Mouse (Mus musculus): Measurements from ENCODE around the gene Dscaml1. TPM values are rescaled to one million over a fixed set of nuclear protein-coding genes. Genes with fewer than 3 reads are reported as not detected.

The Dscaml1 gene
- total RNA-seq, 2 experiments from 2014 or later: not detected

DNA sequence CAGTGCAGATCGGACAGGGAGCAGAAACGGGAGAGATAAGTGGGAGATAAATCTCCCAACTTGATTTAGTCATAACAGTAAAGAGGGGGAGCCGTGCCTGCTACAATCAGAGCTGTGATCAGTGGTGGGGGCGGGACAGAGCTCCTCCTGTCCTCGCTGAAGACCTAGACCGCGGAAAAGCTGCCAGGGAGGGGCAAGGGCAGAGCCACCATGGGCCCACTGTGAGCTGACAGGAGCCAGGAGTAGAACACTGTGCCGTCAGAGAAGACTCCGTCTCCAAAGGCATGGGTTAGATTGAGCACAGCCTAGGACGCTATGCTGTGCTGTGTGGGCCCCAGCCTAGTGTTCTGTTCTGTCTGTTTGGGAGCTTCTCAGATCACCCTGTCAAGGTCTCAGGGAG is 72.8 kb downstream of the Dscaml1 start:
- intact Hi-C loops (cut with DNase I): no loop called here

DNA sequence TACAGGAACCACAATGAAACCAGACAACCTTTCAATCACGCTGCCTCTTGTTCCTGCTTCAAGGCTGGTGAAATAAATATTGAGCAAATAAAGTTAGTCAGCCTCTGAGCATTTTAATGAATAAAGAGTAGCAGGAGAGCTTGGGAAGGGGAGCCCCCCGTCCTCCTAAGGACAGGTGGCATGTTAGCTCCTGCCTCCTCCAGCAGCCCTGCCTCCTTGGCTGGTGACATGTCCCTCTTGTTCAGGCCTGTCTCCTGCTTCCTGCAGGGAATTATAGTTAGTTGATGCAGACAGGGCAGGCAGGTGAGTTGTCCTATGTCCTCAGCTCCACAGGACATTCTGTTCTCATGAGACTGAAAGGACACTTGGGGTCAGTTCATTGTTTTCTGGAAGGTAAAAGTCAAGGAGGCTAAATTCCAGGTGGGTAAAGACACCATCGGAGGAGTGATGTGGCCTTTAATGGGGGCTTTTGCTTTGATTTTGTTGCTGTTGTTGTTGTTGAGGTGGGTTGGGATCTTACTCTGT is 73.7 kb downstream of the Dscaml1 start:
- no peak for DNase-seq (ENCODE audit: low spot score)
- intact Hi-C loops (cut with DNase I): no loop called here

More for the DNA sequence above, 72.8 kb downstream of the Dscaml1 start:
- DNase-seq (ENCODE audit: low spot score): no peak

DNA sequence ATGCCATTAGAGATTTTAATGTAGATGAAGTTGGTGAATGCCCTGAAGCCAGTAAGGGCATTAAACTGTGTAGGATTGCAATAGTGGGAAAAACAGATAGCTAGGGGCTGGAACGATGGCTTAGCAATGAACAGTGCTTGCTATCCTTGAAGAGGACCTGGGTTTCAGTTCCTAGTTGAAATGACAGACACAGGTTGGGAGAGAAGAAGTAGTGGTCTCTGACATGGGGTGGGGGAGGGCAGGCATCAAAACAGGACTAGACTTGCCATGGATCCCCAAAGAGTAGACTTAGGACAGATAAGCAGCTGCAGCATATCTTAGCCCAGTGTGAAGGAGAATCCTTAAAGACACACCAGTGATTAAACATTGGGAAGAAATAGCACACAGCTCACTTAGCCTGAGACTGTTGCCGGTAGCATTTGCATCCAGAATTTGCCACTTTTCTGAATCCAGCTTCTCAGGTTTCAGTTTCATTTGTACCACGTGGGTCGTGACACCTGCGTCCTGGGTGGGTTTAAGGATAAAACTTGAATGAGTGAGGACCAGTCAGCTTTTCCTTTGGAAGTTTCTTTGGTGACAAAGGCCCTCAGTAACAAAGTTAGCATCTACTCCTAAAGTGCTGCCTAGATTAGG is 75.0 kb downstream of the Dscaml1 start:
- intact Hi-C loops (cut with DNase I): no loop called here
- DNase-seq (ENCODE audit: low spot score): no peak

DNA sequence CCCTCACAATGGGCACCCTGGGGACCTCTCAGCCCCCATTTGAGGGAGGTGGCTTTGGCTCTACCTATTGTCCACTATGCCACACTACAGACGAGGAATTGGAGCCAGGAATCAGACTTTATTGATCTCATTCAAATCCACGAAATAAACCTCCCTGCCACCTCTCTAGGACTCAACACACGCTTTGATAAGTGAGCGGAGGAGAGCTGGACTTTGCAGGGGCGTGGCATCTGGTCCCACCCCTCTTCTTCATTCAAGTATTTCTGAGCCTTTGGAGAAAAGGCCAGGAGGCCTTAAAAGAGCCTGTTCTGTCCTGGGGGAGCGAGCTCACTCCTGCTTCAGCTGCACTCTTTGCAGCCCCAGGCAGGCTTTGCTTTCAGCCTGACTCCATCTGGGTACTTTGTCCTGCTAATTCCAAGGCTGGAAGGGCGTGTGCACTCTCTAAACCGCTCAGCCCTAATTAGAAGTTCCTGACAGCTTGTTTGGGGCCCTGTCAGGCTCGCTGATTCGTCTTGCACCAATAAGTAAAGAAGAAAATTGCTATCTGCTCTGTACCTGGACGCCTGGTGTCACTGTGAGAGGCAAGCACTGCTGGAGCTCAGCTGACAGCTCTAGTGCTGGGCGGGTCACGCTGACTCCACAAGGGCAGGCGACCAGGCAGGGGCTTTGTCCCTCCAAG is 75.7 kb downstream of the Dscaml1 start:
- DNase-seq (ENCODE audit: low spot score): no peak

DNA sequence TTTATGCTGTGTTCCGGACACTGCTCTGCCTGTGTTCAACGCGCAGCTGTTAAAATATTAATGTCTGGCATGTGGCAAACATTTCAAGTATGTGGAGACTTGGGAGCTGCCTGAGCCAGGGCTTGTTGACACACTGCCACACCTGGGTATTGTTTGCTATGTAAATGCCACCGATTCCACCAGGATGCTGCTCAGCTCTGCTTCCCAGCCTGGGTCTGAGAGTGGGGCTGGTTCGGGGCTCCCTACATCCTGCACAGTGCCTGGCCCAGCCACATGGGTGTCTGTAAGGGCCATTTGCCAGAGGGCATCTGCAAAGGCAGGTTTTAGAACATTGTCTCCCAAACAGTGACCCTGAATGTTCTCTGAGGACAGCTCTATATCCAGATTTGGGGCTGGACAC is 78.5 kb downstream of the Dscaml1 start:
- DNase-seq (ENCODE audit: low spot score): no peak

More for the DNA sequence above, 75.7 kb downstream of the Dscaml1 start:
- intact Hi-C loops (cut with DNase I): no loop called here

DNA sequence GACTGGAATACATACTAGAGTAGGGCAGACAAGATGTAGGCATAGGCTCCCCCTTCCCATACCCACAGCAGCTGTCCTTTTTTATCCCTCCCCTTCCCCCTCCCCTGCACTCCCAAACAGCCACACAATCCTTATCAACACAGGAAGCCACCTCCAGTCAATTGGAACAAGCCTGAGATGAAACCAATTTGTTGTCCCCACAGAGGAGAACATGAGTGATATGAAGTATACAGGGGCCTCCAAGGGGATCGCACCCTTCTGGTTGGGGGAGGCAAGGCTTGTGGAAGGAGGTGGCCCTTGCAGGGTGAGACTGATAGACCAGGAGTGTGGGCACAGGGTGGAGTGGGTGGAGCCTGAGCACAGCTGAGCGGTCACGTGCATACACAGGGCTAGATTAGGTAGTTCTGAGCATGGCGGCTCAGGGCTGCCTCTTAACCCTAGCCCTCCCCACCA is 79.1 kb downstream of the Dscaml1 start:
- intact Hi-C loops (cut with DNase I): no loop called here
- no peak for DNase-seq (ENCODE audit: low spot score)

More for the DNA sequence above, 78.5 kb downstream of the Dscaml1 start:
- intact Hi-C loops (cut with DNase I): no loop called here

DNA sequence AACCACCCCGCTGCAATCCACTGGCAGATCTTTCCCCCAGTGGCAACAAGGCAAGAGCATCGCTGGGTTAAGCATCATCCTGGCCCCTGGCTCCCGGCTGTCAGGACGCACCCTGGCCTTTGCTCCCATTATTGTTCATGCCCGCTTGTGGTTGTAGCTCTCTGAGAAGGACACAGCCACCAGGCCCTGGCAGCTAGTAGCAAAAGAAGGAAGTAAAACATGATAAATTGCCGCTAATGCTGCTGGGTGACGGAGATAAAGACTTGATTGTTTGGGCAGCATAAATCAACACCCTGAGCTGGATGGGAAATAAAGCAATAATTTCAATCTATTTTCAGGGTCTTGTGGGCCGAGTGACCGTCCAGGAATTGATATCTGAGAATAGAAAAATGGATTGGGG is 81.1 kb downstream of the Dscaml1 start:
- intact Hi-C loops (cut with DNase I): no loop called here
- no peak for DNase-seq (ENCODE audit: low spot score)

DNA sequence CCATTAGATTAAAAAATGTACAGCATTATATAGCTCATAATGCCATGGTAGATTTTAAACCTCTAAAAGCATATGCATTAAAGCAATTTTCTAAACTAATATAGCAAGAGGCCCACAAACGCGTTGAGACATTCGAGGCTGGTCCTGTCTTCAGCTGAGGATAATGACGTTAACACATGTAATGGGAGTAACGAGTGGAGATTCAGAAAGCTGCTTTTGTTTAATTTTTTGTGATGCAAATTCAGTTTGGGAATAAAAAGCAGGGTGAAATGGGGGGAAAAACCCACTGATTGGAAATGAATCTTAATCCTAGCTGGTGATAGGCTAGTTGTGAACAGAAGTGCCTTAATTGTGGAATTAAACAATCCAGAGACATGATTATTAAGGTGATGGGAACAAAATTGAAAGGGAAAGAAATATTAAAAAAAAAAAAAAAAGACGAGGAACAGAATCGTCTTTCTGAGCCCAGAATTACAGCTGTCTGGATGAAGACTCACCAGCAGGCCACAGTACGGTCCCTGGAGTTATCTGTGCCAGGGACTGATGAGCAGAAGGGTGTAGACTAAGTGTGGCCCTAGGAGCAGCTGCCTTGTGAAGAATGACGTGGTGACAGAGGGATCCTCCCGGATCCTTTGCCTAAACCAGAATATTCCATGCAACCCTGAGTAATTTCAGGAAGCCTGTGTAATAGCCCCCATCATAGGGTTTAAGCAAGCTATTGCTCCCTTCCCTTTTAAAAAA is 84.5 kb downstream of the Dscaml1 start:
- no peak for DNase-seq (ENCODE audit: low spot score)
- intact Hi-C loops (cut with DNase I): no loop called here

DNA sequence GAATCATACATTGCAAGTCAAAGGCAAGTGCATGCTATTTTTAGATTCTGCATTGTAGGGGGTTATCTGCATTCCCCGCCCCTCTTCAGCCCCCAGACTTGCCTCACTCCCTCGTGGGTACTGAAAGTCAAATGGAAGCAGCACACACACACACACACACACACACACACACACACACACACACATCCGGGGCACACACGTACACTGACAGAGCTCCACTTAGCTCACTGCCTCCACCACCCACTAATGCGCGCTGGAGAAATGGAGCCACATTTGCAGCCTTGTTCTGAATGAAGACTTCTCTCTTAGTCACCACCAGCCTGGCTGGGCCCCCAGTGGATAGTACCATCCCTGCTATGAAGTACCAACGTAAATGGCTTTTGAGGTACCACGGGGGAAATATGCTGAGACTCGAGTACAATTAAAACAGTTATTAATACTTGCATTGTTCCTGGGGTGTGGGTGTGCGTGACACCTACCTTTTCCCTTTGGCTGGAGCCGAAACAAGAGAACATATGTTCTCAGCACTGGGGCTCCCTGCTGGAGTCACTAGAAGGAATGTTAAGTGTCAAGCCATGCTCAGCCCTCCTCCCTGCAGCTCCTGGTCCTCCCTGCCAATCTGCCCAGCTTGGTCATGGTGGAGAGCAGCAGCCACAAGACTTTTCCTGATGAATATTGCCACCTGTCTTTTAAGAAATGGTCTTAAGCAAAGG is 91.7 kb downstream of the Dscaml1 start:
- intact Hi-C loops (cut with DNase I): no loop called here
- DNase-seq (ENCODE audit: low spot score): no peak

DNA sequence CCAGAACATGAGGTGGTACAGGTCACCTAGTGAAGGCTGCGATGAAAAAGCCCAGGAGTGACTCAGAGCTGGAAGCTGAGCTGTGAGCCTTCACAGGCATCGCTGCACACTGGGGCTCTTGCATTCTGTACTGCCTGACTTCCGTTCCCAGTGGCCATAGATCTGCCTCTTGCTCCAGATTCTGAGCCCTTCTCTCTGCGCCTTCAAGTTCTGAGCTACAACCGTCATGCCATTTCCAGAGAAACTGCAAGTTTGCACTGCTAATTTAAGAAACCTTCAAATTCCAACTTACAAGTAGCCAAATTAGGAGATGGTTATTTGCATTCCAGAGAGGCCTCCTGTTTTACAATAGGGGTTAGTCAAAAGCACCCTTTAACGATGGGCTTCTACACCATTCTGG is 93.4 kb downstream of the Dscaml1 start:
- intact Hi-C loops (cut with DNase I): no loop called here
- DNase-seq (ENCODE audit: low spot score): no peak

DNA sequence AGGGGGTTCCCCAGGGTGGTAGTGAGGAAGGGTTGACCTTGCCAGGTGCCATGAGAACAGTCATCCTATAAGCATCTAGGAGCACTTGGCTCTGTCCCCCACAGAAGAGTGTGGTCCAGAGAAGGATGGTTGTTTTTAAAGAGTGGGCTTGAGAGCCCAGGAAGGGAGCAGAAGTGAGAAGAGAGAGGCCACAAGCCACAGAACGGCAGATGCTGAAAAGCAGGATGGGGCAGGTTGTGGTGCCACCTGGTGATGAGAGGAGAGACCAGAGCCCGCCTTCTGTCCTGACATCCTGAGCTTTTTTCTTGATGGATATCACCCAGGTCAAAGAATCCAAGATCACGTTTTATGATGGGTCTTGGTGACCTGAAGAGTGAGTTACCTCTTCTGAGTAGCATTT is 96.4 kb downstream of the Dscaml1 start:
- DNase-seq (ENCODE audit: low spot score): no peak
- intact Hi-C loops (cut with DNase I): no loop called here

DNA sequence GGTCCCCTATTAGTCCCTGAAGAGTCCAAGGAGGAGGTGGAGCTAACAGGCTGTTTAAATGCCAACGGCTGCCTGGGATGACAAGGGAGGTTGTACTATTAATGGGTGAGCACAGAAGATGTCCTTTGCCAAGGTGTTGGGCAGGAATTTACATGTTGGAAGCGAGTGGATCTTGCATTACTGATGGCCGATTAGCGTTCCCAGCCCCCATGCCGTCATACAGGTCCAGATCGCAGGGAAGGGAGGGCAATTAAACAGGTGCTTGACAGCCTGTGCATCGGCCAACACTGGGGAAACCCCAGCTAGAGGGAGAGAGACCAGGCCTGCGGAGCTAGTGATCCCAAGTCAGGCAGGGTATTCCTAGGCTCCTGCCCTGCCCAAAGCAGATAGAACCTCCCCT is 98.1 kb downstream of the Dscaml1 start:
- no peak for DNase-seq (ENCODE audit: low spot score)
- intact Hi-C loops (cut with DNase I): no loop called here

DNA sequence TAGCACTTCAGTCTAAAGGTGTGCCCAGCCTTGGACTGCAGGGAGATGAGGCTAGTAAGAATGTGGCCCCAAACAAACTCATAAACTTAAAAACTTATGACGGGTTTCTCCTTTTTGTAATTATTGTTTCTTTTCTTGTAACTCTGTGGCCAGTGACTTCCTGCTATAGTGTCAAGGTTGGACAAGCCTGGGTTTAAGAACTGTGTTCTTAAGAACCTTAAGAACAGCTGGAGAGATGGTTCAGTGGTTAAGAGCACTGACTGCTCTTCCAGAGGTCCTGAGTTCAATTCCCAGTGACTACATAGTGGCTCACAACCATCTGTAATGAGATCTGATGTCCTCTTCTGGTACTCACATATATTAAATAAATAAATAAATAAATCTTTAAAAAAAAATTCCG is 106.8 kb downstream of the Dscaml1 start:
- intact Hi-C loops (cut with DNase I): no loop called here
- no peak for DNase-seq (ENCODE audit: low spot score)

DNA sequence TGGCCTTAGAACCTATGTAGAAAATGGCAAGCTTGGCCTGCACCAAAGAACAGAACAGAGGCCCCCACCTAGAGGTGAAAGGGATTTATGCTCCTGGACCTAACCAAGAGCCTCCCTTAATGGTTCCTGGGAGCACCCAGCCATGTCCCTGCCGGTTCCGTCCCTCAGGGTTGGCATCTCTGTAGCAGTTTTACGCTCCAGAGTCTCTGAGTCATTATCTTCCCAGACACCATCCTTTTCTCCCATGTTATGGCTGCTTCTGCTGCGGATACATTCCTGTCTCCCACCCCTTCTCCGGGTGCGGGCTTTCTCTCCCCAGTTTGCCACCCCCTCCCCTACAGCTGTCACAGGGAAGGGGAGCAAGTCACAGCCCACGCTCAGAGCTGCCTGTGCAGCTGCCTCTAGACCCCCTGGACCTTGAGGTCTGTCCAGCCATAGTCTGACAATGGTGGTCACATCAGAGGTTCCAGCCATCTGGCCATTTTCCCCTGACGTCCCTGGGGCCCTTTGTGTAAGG is 108.1 kb downstream of the Dscaml1 start:
- intact Hi-C loops (cut with DNase I): no loop called here
- DNase-seq (ENCODE audit: low spot score): no peak

DNA sequence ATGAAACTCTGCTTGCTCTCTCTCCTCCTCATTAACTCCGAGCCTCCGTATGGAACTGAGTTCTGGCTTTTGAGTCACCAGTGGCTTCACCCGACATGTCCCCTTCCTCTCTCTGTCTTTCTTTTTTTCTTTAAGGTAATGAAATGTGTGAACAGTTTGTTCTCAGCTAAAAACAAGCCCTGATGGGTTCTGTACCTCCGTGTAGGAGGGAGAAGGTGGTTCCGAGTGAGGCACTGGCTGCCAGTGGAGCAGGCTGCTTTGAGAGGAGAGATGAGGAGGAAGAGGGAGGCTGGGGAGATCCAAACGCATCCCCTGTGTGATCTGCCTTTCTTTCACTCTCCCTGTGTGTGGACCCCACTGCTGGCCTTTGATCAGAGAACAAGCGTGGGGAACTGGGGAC is 111.2 kb downstream of the Dscaml1 start:
- intact Hi-C loops (cut with DNase I): no loop called here
- DNase-seq (ENCODE audit: low spot score): no peak

DNA sequence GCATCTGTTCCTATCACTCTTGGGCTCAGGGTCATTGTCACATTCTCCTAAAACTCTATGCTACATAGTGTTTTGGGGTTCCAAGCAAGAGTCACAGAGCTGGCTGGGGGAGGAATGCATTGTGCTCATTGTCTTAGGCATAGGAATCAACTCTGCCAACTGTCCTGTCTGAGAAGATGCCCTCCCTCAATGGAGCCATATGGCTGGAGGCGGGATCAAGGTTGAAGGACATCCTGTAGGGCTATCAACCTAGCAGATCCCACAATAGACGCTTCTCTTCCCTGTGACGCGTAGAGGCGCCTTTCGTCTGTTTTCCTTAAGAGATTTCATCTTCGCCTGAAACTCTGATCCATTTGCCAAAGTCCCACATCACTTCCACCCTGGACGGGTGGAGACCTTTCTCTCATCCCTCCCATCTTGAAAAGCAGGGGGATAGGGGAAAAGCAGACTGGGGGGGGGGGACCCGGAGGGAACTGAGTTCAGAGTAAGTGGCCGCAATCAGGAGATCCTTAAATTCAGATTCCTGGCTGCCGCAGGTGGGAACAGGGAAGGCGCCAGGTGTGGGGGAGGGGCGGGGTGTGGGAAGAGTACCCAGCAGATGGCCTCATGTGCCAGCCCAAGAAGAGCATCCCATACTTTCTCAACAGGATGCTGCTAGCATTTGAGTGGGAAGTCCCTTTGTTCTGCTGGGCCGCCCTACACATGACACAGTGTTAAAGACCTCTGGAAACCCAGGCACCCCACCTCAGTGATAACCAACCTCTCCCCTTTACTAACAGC is 113.0 kb downstream of the Dscaml1 start:
- intact Hi-C loops (cut with DNase I): no loop called here
- DNase-seq (ENCODE audit: low spot score): no peak

DNA sequence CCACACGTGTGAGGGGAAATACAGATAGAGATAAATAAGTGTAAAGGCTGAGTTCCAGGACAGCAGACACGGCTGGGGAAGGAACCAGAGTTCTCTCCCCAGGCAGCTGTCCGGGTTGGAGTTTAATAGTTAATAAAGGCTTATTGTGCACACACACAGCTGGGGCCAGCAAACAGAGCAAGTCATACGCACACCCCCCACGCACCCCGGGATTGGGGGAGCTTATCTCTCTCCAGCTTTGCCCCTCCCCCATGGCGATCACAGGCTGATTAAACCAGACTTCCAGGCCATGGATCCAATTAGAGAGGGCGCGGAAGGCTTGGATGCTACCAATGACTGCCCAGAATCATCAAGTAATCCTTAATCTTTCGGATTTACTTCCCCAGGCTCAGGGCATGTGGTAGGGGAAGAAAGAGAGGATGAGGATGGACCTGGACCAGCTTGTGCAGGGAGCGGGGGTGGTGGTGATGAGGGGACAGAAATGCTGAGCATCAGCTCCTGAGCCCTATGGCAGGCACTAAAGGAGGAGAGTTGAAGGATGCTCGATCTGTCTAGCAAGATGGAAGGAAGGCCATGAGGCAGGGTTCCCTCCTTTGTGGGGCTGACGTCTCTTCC is 119.7 kb downstream of the Dscaml1 start:
- intact Hi-C loops (cut with DNase I): no loop called here
- no peak for DNase-seq (ENCODE audit: low spot score)

DNA sequence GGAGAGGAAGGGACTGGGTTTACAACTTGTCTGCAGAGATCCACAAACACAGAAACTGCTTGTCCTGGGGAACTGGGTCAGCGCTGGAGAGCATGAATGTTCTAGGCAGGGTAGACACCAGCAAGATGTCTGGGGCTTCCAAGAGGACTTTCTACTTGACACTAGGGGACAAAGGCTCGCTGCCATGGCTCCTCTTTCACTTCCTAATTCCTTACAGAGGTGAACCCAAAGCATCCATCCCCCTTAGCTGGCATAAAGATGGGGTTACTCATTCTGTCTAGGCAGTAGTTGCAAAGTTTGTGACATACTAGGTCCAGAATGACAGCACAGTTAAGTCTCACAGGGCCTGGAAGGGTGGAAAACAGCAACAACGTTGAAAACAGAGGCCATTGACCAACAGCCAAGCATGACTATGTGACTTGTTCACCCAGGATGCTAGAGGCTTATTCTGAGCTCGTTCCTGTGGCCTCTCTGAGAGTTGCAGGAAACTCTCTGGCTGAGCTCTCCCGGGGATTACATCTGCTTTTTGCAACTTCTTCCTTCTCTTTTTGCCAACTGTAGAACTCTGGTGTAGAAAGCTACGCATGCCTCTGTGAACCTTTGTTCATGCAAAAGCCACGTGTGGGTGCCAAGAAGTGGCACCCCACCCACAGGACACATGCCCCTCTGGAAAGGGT is 120.6 kb downstream of the Dscaml1 start:
- intact Hi-C loops (cut with DNase I): no loop called here
- DNase-seq (ENCODE audit: low spot score): no peak

Measured in heart, postnatal 25 days (tissue).